Mouse (Mus musculus) C2C12 (cell line): ENCODE measurements around the gene Rcan2. TPM values are rescaled to one million over a fixed set of nuclear protein-coding genes. Genes with fewer than 3 reads are reported as not detected.

Experiments
- polyA plus RNA-seq: library from polyadenylated mRNA; unstranded; fragments of >200 nt; fragmentation: generic; extraction: Trizol; gene quantifications from one replicate; pipeline ENCODE4 v1.2.1, GENCODE M21; 2012; ENCODE audit warnings: missing spikeins

Gene Rcan2
- polyA plus RNA-seq, 1 experiment: 1.0 TPM

Other genes with a start within 250 kb of the Rcan2 start
- gene Pla2g7, start 233.3 kb upstream of the Rcan2 start, polyA plus RNA-seq: 2.9 TPM
- gene Tdrd6, start 171.1 kb upstream of the Rcan2 start, polyA plus RNA-seq: not detected
- 0.63 TPM for gene Slc25a27, start 134.1 kb upstream of the Rcan2 start, polyA plus RNA-seq
- 0.62 TPM for gene Cyp39a1, start 133.9 kb upstream of the Rcan2 start, polyA plus RNA-seq